Mouse (Mus musculus): Measurements from ENCODE around the gene Slc25a15. TPM values are rescaled to one million over a fixed set of nuclear protein-coding genes. Genes with fewer than 3 reads are reported as not detected.

The Slc25a15 gene
- 1 to 10 TPM; 7.5 to 8.4 TPM for total RNA-seq (2023)

DNA sequence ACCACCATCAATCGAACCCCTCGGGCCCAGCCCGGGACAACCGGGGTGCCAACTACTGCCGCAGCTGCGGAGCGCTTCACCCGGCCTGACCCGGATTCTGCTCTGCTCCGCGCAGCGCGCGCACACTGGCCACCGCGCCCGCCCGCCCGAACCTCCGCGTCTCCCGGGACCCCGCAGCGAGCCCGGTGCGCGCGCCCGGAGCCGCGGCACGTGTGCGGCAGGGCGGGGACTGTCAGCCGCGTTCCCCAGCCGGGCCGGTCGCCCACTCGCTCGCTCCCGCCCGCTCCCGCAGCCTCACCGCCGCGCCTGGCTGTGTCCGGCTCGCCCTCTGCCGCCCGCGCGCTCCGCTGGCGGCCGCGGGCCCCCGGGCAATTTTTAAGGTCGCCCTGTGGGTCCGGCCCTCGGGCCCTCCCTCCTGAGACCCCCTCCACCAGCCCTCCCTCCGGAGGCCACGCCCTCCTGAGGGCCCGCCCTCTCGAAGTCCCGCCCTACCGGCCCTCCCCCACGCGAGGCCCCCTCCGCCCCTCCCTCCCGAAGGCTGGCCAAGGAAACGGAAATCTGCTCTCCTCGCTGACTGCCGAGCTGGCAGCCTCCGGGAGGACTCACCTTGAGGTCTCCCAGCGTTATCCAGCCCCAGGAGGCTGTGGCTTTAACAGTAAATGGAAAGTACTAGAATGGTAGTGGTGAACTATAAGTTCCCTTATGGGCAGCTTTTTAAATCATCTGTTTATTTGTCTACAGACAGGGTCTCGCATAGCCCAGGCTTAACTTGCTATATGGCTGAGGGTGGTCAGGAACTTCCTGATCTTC is at the start of gene Slc25a15:
Slc25a15 (minus strand) TSS at position 456 of the 810 bp plus-strand sequence.

GRCm38 (mm10) chr8:22411282-22411702 is 12.9 kb upstream of the Slc25a15 start, which contains the start of gene Mrps31:
Gene Mrps31 (plus strand): TSS chr8:22411361.

Other genes with a start within 250 kb of the Slc25a15 start
- gene Nek3, start 232.2 kb downstream of the Slc25a15 start, total RNA-seq (2023): 1 to 10 TPM; 5.8 to 6.6 TPM
- 1 to 10 TPM; 1.9 to 2.4 TPM for gene Ckap2, start 212.8 kb downstream of the Slc25a15 start, total RNA-seq (2023)
- 10 to 100 TPM; 28.6 to 34.1 TPM for gene Vps36, start 205.8 kb downstream of the Slc25a15 start, total RNA-seq (2023)
- under 1 TPM; 0.30 to 0.46 TPM for gene Thsd1, start 171.3 kb downstream of the Slc25a15 start, total RNA-seq (2023)
- not detected for gene Tpte, start 115.2 kb downstream of the Slc25a15 start, total RNA-seq (2023)
- 10 to 100 TPM; 13.9 to 15.4 TPM for gene Mrps31, start 12.8 kb upstream of the Slc25a15 start, total RNA-seq (2023)